ENCODE assay signal across 23 mouse cellular contexts in the genomic region with DNA sequence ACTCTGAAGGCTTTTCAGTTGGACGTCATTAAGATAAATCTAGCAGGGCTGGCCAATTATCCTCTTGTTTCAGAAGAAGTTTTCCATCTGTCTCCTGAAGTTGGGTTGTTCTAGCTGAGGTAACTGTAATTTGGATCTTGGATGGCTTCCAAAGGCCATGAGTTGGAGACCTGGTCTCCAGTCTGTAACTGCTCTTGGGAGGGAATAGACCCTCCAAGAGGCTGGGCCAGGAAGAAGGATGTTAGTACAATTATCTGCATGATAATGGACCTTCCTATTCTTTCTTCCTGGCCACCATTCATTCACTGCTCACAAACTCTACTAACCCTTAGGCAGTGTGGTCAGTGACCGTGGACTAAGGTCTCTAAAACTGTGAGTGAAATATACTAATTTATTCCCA.
"Had no signal": no experiment of that assay in that cellular context is flagged by ENCODE, and none has a peak within 500 bp of the region (broad histone marks: within the 10 kb centered on the region; RNA-seq: fewer than 3 reads in every experiment).

No protein-coding gene starts in this region.

- H3K9me3 ChIP-seq: heart, embryonic 12.5 days; hindbrain, embryonic 13.5 days; hindbrain, embryonic 15.5 days; limb, embryonic 10.5 days; limb, embryonic 12.5 days had no signal

- H3K27ac ChIP-seq: gastrocnemius, adult 2 months; heart, embryonic 10.5 days; hindbrain, embryonic 13.5 days; hindbrain, embryonic 15.5 days; hindbrain, postnatal 0 days; layer of hippocampus, adult 2 months; left cerebral cortex, adult 2 months; limb, embryonic 10.5 days; limb, embryonic 12.5 days had no signal

- ATAC-seq: hindbrain, postnatal 0 days; intestine, postnatal 0 days had no signal

- H3K4me3 ChIP-seq: gastrocnemius, adult 2 months; heart, embryonic 10.5 days; heart, embryonic 12.5 days; hindbrain, embryonic 13.5 days; hindbrain, embryonic 15.5 days; layer of hippocampus, adult 2 months; left cerebral cortex, adult 2 months; limb, embryonic 10.5 days; limb, embryonic 12.5 days had no signal

- H3K4me1 ChIP-seq: hindbrain, embryonic 13.5 days; hindbrain, embryonic 15.5 days; limb, embryonic 10.5 days; limb, embryonic 12.5 days had no signal

- H3K36me3 ChIP-seq: heart, embryonic 10.5 days; heart, embryonic 12.5 days; hindbrain, embryonic 13.5 days; hindbrain, embryonic 15.5 days; limb, embryonic 10.5 days; limb, embryonic 12.5 days had no signal

- H3K4me2 ChIP-seq: heart, embryonic 12.5 days; hindbrain, embryonic 13.5 days; hindbrain, embryonic 15.5 days; limb, embryonic 12.5 days; liver, embryonic 11.5 days had no signal

- DNase-seq: gastrocnemius, adult 2 months; gastrocnemius, postnatal 10 days; gastrocnemius, postnatal 25 days; heart, adult 18-20 months; heart, postnatal 10 days; heart, postnatal 36 days; kidney, adult 18-20 months; kidney, adult 8-10 months; kidney, postnatal 10 days; kidney, postnatal 25 days; kidney, postnatal 4 days; liver had no signal

- H3K27me3 ChIP-seq: heart, embryonic 12.5 days; hindbrain, embryonic 13.5 days; hindbrain, embryonic 15.5 days; limb, embryonic 12.5 days had no signal

- H3K9ac ChIP-seq: heart, embryonic 12.5 days; hindbrain, embryonic 13.5 days; hindbrain, embryonic 15.5 days; limb, embryonic 12.5 days had no signal
